Mouse (Mus musculus): ENCODE results near the gene Zfp580.

GRCm38 (mm10) chr7:5062360-5063001, 11.1 kb downstream of the Zfp580 start:
- TF ChIP-seq CTCF (IDR thresholded peaks at IDR 0.05; ENCODE audit: low read depth, low read length) (no peak), GATA1 (IDR thresholded peaks at IDR 0.05; ENCODE audit: borderline replicate concordance, low read length) (no peak), POLR2AphosphoS5 (IDR thresholded peaks at IDR 0.05; ENCODE audit: insufficient replicate concordance, low read depth, low read length) (no peak)
